Mouse (Mus musculus) c-Kit-positive CD71-positive TER-119-negative erythroid progenitor cells, embryonic 14.5 days (primary cell): ENCODE results near the gene Cnot6l.
A peak's percentile ranks its signal among the peaks of the same experiment; 100 is the strongest.

ENCODE experiments used
- DNase-seq: peaks from one replicate; pipeline ENCODE4 v3.0.0-alpha.2; 2013; ENCODE audit warnings: low read depth

The Cnot6l gene

GRCm38 (mm10) chr5:96164021-96164411, at the start of gene Cnot6l:
Gene Cnot6l, minus strand, starts transcription at chr5:96164171.
- no peak for DNase-seq

GRCm38 (mm10) chr5:96209916-96210583, 46.1 kb upstream of the Cnot6l start:
- peak; percentile 92 for DNase-seq

- DNase-seq, result peak; percentile 55
Measured at GRCm38 (mm10) chr5:96209459-96209858, 45.5 kb upstream of the Cnot6l start, which contains the start of gene Mrpl1. Gene Mrpl1, plus strand, starts transcription at chr5:96209493.

- no peak for DNase-seq
Measured at GRCm38 (mm10) chr5:96208543-96208942, 44.6 kb upstream of the Cnot6l start.

GRCm38 (mm10) chr5:96207531-96207930, 43.6 kb upstream of the Cnot6l start:
- no peak for DNase-seq

- no peak for DNase-seq
Measured at GRCm38 (mm10) chr5:96206897-96207296, 42.9 kb upstream of the Cnot6l start.

- DNase-seq, result no peak
Measured at GRCm38 (mm10) chr5:96201462-96202154, 37.6 kb upstream of the Cnot6l start.

- DNase-seq, result no peak
Measured at GRCm38 (mm10) chr5:96200269-96200668, 36.3 kb upstream of the Cnot6l start.

- no peak for DNase-seq
Measured at GRCm38 (mm10) chr5:96198271-96198670, 34.3 kb upstream of the Cnot6l start.

- no peak for DNase-seq
Measured at GRCm38 (mm10) chr5:96196547-96197052, 32.6 kb upstream of the Cnot6l start.

GRCm38 (mm10) chr5:96191251-96191650, 27.3 kb upstream of the Cnot6l start:
- DNase-seq, result no peak

- DNase-seq, result no peak
Measured at GRCm38 (mm10) chr5:96189761-96190160, 25.8 kb upstream of the Cnot6l start.

- DNase-seq, result no peak
Measured at GRCm38 (mm10) chr5:96183987-96184386, 20.0 kb upstream of the Cnot6l start.

- no peak for DNase-seq
Measured at GRCm38 (mm10) chr5:96183211-96183610, 19.2 kb upstream of the Cnot6l start.

- DNase-seq, result no peak
Measured at GRCm38 (mm10) chr5:96176879-96177358, 12.9 kb upstream of the Cnot6l start.

- no peak for DNase-seq
Measured at GRCm38 (mm10) chr5:96176121-96176520, 12.2 kb upstream of the Cnot6l start.

GRCm38 (mm10) chr5:96171765-96172164, 7.8 kb upstream of the Cnot6l start:
- DNase-seq, result no peak

- no peak for DNase-seq
Measured at GRCm38 (mm10) chr5:96170443-96170842, 6.5 kb upstream of the Cnot6l start.

GRCm38 (mm10) chr5:96166761-96167160, 2.8 kb upstream of the Cnot6l start:
- no peak for DNase-seq

- no peak for DNase-seq
Measured at GRCm38 (mm10) chr5:96163396-96164020, 463 bp downstream of the Cnot6l start.

- peak; percentile 78 for DNase-seq
Measured at GRCm38 (mm10) chr5:96162399-96163331, 1.3 kb downstream of the Cnot6l start.
